7 mouse cellular contexts compared by ENCODE assay signal in genomic region chr2:30205629-30206357, GRCm38 (mm10). TPM values are rescaled to one million over a fixed set of nuclear protein-coding genes. Genes with fewer than 3 reads are reported as not detected.
A peak's percentile ranks its signal among the peaks of the same experiment; 100 is the strongest.
DNase-seq lines count a peak whose midpoint lies in the region; ATAC-seq lines count a peak whose summit lies in the region.

Gene Kyat1 (minus strand): TSS chr2:30205847.

- WGBS in embryonic facial prominence, embryonic 12.5 days, result under 1% methylated on average over 44 of the region's 44 CpGs
- under 1% methylated on average over 44 of the region's 44 CpGs for WGBS in limb, embryonic 11.5 days
- WGBS in midbrain, embryonic 14.5 days, result under 1% methylated on average over 44 of the region's 44 CpGs

- H3K4me2 ChIP-seq in embryonic facial prominence, embryonic 12.5 days (replicated peaks), result peak within 1 kb of the TSS; percentile 82
- H3K4me2 ChIP-seq in limb, embryonic 11.5 days (ENCODE audit: low read depth, severe bottlenecking), result peak within 1 kb of the TSS; percentile 69
- H3K4me2 ChIP-seq in midbrain, embryonic 14.5 days (ENCODE audit: low read length), result peak within 1 kb of the TSS; percentile 59

- peak; percentile 92 for DNase-seq in adrenal gland, postnatal 25 days
- peak; percentile 100 for DNase-seq in heart, adult 11 months
- DNase-seq in kidney, adult 18-20 months, result peak; percentile 98
- DNase-seq in limb, embryonic 11.5 days (ENCODE audit: low spot score), result peak; percentile 94
- DNase-seq in midbrain, embryonic 14.5 days, result peak; percentile 99
- DNase-seq in spleen, adult 18-20 months, result peak; percentile 84 to 94

- H3K9ac ChIP-seq in embryonic facial prominence, embryonic 12.5 days, result peak within 1 kb of the TSS; percentile 57
- H3K9ac ChIP-seq in limb, embryonic 11.5 days (ENCODE audit: low read length), result peak within 1 kb of the TSS; percentile 35; the same call in 1 of the 2 replicates
- H3K9ac ChIP-seq in midbrain, embryonic 14.5 days (replicated peaks; ENCODE audit: low read length), result peak within 1 kb of the TSS; percentile 66

- H3K36me3 ChIP-seq in embryonic facial prominence, embryonic 12.5 days, result no peaks in the 10 kb centered on the region
- no peaks in the 10 kb centered on the region for H3K36me3 ChIP-seq in limb, embryonic 11.5 days (ENCODE audit: control insufficient read depth, insufficient read depth, low read length)
- H3K36me3 ChIP-seq in midbrain, embryonic 14.5 days (ENCODE audit: control insufficient read depth, insufficient read depth, low read length), result no peaks in the 10 kb centered on the region

- H3K27ac ChIP-seq in embryonic facial prominence, embryonic 12.5 days, result peak within 1 kb of the TSS; percentile 60
- no peak within 1 kb of the TSS for H3K27ac ChIP-seq in limb, embryonic 11.5 days (replicated peaks; ENCODE audit: low read depth, low read length)
- H3K27ac ChIP-seq in midbrain, embryonic 14.5 days (replicated peaks; ENCODE audit: low read depth, low read length), result peak within 1 kb of the TSS; percentile 71

- ATAC-seq in embryonic facial prominence, embryonic 12.5 days (ENCODE audit: insufficient number of reproducible peaks, insufficient read depth, low FRiP score, low TSS enrichment), result peak; percentile 95
- peak; percentile 84; the same call in 1 of the 2 replicates for ATAC-seq in limb, embryonic 11.5 days (ENCODE audit: insufficient number of reproducible peaks, low FRiP score, low TSS enrichment, low read depth)
- ATAC-seq in midbrain, embryonic 14.5 days (ENCODE audit: low FRiP score, low TSS enrichment), result peak; percentile 93

- H3K9me3 ChIP-seq in embryonic facial prominence, embryonic 12.5 days, result no peaks in the 10 kb centered on the region
- no peaks in the 10 kb centered on the region for H3K9me3 ChIP-seq in limb, embryonic 11.5 days (ENCODE audit: control insufficient read depth, low read length)
- H3K9me3 ChIP-seq in midbrain, embryonic 14.5 days (ENCODE audit: control insufficient read depth, low read length), result no peaks in the 10 kb centered on the region

- H3K27me3 ChIP-seq in embryonic facial prominence, embryonic 12.5 days, result no peaks in the 10 kb centered on the region
- H3K27me3 ChIP-seq in limb, embryonic 11.5 days (ENCODE audit: control insufficient read depth, insufficient read depth, low read length), result no peaks in the 10 kb centered on the region
- H3K27me3 ChIP-seq in midbrain, embryonic 14.5 days (ENCODE audit: control insufficient read depth, insufficient read depth, low read length), result no peaks in the 10 kb centered on the region

- H3K4me3 ChIP-seq in embryonic facial prominence, embryonic 12.5 days, result peak within 1 kb of the TSS; percentile 74
- peak within 1 kb of the TSS; percentile 58 for H3K4me3 ChIP-seq in limb, embryonic 11.5 days (ENCODE audit: low read depth, low read length)
- peak within 1 kb of the TSS; percentile 69 for H3K4me3 ChIP-seq in midbrain, embryonic 14.5 days (replicated peaks; ENCODE audit: low read depth, low read length)

- peaks cover 10% of the 10 kb centered on the region for H3K4me1 ChIP-seq in embryonic facial prominence, embryonic 12.5 days
- peaks cover 4% of the 10 kb centered on the region; the same call in 1 of the 2 replicates for H3K4me1 ChIP-seq in limb, embryonic 11.5 days (ENCODE audit: control insufficient read depth, insufficient read depth, low read length)
- H3K4me1 ChIP-seq in midbrain, embryonic 14.5 days (ENCODE audit: control insufficient read depth, insufficient read depth, low read length), result peaks cover 11% of the 10 kb centered on the region; the same call in 1 of the 2 replicates

RNA-seq across cellular contexts. Expression of gene Kyat1, which starts in this region (rescaled TPM):
- total RNA-seq in adrenal gland, postnatal 25 days (2021), result 25.7 and 28.7 TPM in 2 replicates
- 8.2 and 8.3 TPM in 2 replicates for polyA plus RNA-seq in embryonic facial prominence, embryonic 12.5 days (2016; fragmentation: Nextera tagmentation; extraction: Ambion mirVana)
- 6.1 and 7.6 TPM in 2 replicates for polyA plus RNA-seq in limb, embryonic 11.5 days (2014; fragmentation: Nextera tagmentation; extraction: Ambion mirVana)
- polyA plus RNA-seq in midbrain, embryonic 14.5 days (2014; fragmentation: Nextera tagmentation; extraction: Ambion mirVana), result 15.3 and 17.1 TPM in 2 replicates
